In the genomic region with DNA sequence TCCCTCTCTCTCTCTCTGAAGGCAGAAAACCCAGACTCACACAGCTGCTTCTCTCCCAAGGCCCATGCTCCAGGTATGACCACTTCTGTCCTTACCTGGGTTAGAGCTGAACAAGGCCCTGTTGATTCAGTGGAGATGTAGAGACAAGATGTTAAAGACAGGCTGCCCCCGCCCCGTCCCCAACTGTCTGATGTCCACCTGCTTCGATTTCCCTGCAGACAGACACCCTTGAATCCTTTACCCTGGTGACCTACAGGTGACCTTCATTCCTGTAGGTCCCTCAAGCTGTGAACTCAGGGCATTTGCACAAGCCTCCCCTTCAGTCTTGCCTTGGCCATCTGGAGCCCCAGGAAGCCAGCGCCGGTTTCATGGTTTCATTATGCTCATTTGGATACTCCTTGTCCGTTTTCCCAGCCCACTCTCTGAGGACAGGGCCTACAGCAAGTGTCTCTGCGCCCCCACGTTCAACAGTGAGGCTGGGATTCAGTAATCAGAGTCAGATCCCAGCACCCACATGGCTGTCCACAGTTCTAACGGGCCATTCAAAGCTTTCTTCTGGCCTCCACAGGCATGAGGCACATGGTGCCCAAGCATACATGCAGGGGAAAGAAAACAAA, we compare ENCODE assay signal across 9 mouse cellular contexts. TPM values are rescaled to one million over a fixed set of nuclear protein-coding genes. Genes with fewer than 3 reads are reported as not detected.
DNase-seq lines count a peak whose midpoint lies in the region; ATAC-seq and TF ChIP-seq lines count a peak whose summit lies in the region.
"Had no signal": no experiment of that assay in that cellular context is flagged by ENCODE, and none has a peak within 500 bp of the region (broad histone marks: within the 10 kb centered on the region; RNA-seq: fewer than 3 reads in every experiment).

No protein-coding gene starts in this region.

- no peak for TF ChIP-seq POLR2A in kidney, adult 2 months (IDR thresholded peaks at IDR 0.05; ENCODE audit: low read depth, low read length)
- TF ChIP-seq POLR2A in ES-Bruce4 (IDR thresholded peaks at IDR 0.05; ENCODE audit: insufficient read depth, low read length): no peak

- 78% methylated on average over 9 of the region's 9 CpGs for WGBS in kidney, adult 2 months
- WGBS in liver, embryonic 13.5 days (ENCODE audit: insufficient replicate concordance): 65% methylated on average over 9 of the region's 9 CpGs

- no peaks in the 10 kb centered on the region for H3K36me3 ChIP-seq in kidney, adult 2 months (ENCODE audit: control insufficient read depth, insufficient read depth, low read length)
- H3K36me3 ChIP-seq in ES-Bruce4 (ENCODE audit: control insufficient read depth, insufficient read depth, low read length, poor library complexity, severe bottlenecking): no peaks in the 10 kb centered on the region
- H3K36me3 ChIP-seq in liver, embryonic 13.5 days: peaks cover 31% of the 10 kb centered on the region
- H3K36me3 ChIP-seq: midbrain, embryonic 12.5 days had no signal

- TF ChIP-seq EP300 in ES-Bruce4 (IDR thresholded peaks at IDR 0.05; ENCODE audit: insufficient read depth, low read depth, low read length): peak; percentile 50; the same call in 1 of the 2 replicates

- no peak for ATAC-seq in liver, embryonic 13.5 days (ENCODE audit: low read depth)

- H3K9ac ChIP-seq in ES-Bruce4 (ENCODE audit: low read depth, poor library complexity, severe bottlenecking): no peak overlapping the region
- H3K9ac ChIP-seq in liver, embryonic 13.5 days: peak overlapping the region; percentile 72
- H3K9ac ChIP-seq: midbrain, embryonic 12.5 days had no signal

- H3K4me1 ChIP-seq in kidney, adult 2 months (ENCODE audit: control insufficient read depth, insufficient read depth, low read length): peaks cover 26% of the 10 kb centered on the region
- H3K4me1 ChIP-seq in ES-Bruce4 (ENCODE audit: control insufficient read depth, insufficient read depth, low read length): peaks cover 29% of the 10 kb centered on the region
- H3K4me1 ChIP-seq in liver, embryonic 13.5 days (replicated peaks): peaks cover 86% of the 10 kb centered on the region

- H3K27me3 ChIP-seq in kidney, adult 2 months (replicated peaks; ENCODE audit: control insufficient read depth, insufficient read depth, low read length): no peaks in the 10 kb centered on the region
- no peaks in the 10 kb centered on the region for H3K27me3 ChIP-seq in ES-Bruce4 (ENCODE audit: control insufficient read depth, insufficient read depth, low read length, poor library complexity, severe bottlenecking)
- no peaks in the 10 kb centered on the region for H3K27me3 ChIP-seq in liver, embryonic 13.5 days
- H3K27me3 ChIP-seq: midbrain, embryonic 12.5 days had no signal

- no peak overlapping the region for H3K4me3 ChIP-seq in kidney, adult 2 months (ENCODE audit: insufficient read depth, low read depth, low read length)
- H3K4me3 ChIP-seq in ES-Bruce4 (ENCODE audit: low read depth, low read length): no peak overlapping the region
- H3K4me3 ChIP-seq in liver, embryonic 13.5 days (replicated peaks): no peak overlapping the region
- H3K4me3 ChIP-seq: midbrain, embryonic 12.5 days had no signal

- TF ChIP-seq CTCF in kidney, adult 2 months (conservative IDR thresholded peaks at IDR 0.05; ENCODE audit: insufficient read depth, insufficient read length, low read depth, low read length): no peak
- no peak for TF ChIP-seq CTCF in ES-Bruce4 (IDR thresholded peaks at IDR 0.05; ENCODE audit: low read depth, low read length)

- no peak for DNase-seq in kidney, adult 2 months
- DNase-seq in kidney, postnatal 10 days: no peak
- DNase-seq in 3134 (ENCODE audit: extremely low read depth, insufficient read length, low spot score): peak; percentile 27
- DNase-seq in liver, embryonic 13.5 days: no peak
- DNase-seq in ovary, postnatal 36 days (ENCODE audit: low spot score): no peak
- DNase-seq in cerebellum, adult 18-20 months: no peak
- DNase-seq in frontal cortex, postnatal 36 days (ENCODE audit: low spot score in 2 of 2): no peak

- H3K27ac ChIP-seq in kidney, adult 2 months (ENCODE audit: insufficient read depth, low read depth, low read length): peak overlapping the region; percentile 67
- H3K27ac ChIP-seq in ES-Bruce4 (ENCODE audit: insufficient read depth, low read length): no peak overlapping the region
- H3K27ac ChIP-seq in liver, embryonic 13.5 days: peak overlapping the region; percentile 80

- H3K9me3 ChIP-seq in ES-Bruce4 (replicated peaks; ENCODE audit: control insufficient read depth, insufficient read depth, low read length, poor library complexity, severe bottlenecking): no peaks in the 10 kb centered on the region
- H3K9me3 ChIP-seq in liver, embryonic 13.5 days (replicated peaks): no peaks in the 10 kb centered on the region
- H3K9me3 ChIP-seq: midbrain, embryonic 12.5 days had no signal

- peak overlapping the region; percentile 56 for H3K4me2 ChIP-seq in liver, embryonic 13.5 days
- H3K4me2 ChIP-seq: midbrain, embryonic 12.5 days had no signal

RNA-seq across cellular contexts. Expression of gene Capn5, which starts 13.6 kb away (rescaled TPM):
- 13.8 and 14.6 TPM in 2 replicates for polyA plus RNA-seq in kidney, adult 2 months (2012; rRNA removed)
- polyA plus RNA-seq in ES-Bruce4 (2011; ENCODE audit: insufficient read depth, insufficient read length, low read depth, missing spikeins): 16.9 and 17.0 TPM in 2 replicates
- polyA plus RNA-seq in liver, embryonic 13.5 days (2015; fragmentation: Nextera tagmentation; extraction: Ambion mirVana): 13.2 and 16.8 TPM in 2 replicates

RNA-seq across cellular contexts. Expression of gene Omp, which starts 19.2 kb away (rescaled TPM):
- polyA plus RNA-seq in kidney, adult 2 months (2012; rRNA removed): 0.53 and 1.3 TPM in 2 replicates
- 0.82 and 1.1 TPM in 2 replicates for polyA plus RNA-seq in ES-Bruce4 (2011; ENCODE audit: insufficient read depth, insufficient read length, low read depth, missing spikeins)
- polyA plus RNA-seq in liver, embryonic 13.5 days (2015; fragmentation: Nextera tagmentation; extraction: Ambion mirVana): 0.50 and 0.76 TPM in 2 replicates
- polyA plus RNA-seq: midbrain, embryonic 12.5 days had no signal

RNA-seq across cellular contexts. Expression of gene B3gnt6, which starts 34.8 kb away (rescaled TPM):
- polyA plus RNA-seq in kidney, adult 2 months (2012; rRNA removed): 0.07 TPM in 1 of 2 replicates, not detected in the other
- polyA plus RNA-seq in ES-Bruce4 (2011; ENCODE audit: insufficient read depth, insufficient read length, low read depth, missing spikeins): not detected in 2 replicates
- polyA plus RNA-seq in liver, embryonic 13.5 days (2015; fragmentation: Nextera tagmentation; extraction: Ambion mirVana): not detected in 2 replicates
- polyA plus RNA-seq: midbrain, embryonic 12.5 days had no signal

RNA-seq across cellular contexts. Expression of gene Myo7a, which starts 45.2 kb away (rescaled TPM):
- 24.6 and 29.8 TPM in 2 replicates for polyA plus RNA-seq in kidney, adult 2 months (2012; rRNA removed)
- 8.0 and 11.6 TPM in 2 replicates for polyA plus RNA-seq in ES-Bruce4 (2011; ENCODE audit: insufficient read depth, insufficient read length, low read depth, missing spikeins)
- polyA plus RNA-seq in liver, embryonic 13.5 days (2015; fragmentation: Nextera tagmentation; extraction: Ambion mirVana): 8.0 and 8.3 TPM in 2 replicates
